Comparison of ENCODE assay signal across 13 mouse cellular contexts in the genomic region with DNA sequence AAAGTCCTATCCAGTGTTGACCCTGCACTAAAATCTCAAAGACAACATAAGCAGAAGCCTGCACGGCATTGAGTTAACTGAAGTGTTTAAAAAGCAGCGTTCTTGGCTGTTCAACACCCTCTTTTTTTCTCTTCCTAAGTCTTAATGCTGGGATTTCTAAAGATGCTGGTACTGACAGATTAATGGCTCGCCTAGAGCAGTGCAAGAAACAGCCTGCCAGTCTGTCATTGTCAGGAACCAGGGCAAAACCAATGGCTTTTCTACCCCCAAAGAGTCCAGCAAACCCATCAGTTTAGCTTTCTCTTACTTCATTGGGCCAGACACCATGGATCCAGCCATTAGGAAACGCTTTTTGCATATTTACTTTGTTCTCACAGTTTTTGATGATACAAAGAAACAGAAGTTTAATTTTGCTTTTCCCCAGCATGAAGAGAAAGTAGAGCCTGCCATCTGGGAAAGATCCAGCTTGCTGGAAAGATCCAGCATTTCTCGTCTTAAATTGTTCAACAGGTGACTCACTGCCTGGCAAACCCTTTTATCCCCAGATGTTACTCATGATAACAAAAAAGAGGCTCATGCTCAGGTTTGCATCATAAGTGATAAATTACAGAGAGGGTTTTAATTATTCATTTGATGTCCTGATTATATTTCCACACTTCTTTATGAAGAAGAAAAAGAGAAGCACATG.
DNase-seq lines count a peak whose midpoint lies in the region; ATAC-seq lines count a peak whose summit lies in the region.
"Had no signal": no experiment of that assay in that cellular context is flagged by ENCODE, and none has a peak within 500 bp of the region (broad histone marks: within the 10 kb centered on the region; RNA-seq: fewer than 3 reads in every experiment).

No protein-coding gene starts in this region.

- H3K27me3 ChIP-seq in embryonic facial prominence, embryonic 14.5 days (replicated peaks; ENCODE audit: control insufficient read depth, insufficient read depth, low read length), result no peaks in the 10 kb centered on the region
- H3K27me3 ChIP-seq in embryonic facial prominence, embryonic 10.5 days (replicated peaks; ENCODE audit: low read depth, poor library complexity, severe bottlenecking), result no peaks in the 10 kb centered on the region
- H3K27me3 ChIP-seq in hindbrain, embryonic 13.5 days, result no peaks in the 10 kb centered on the region
- H3K27me3 ChIP-seq: heart, embryonic 12.5 days; liver, embryonic 13.5 days had no signal

- no peaks in the 10 kb centered on the region for H3K9me3 ChIP-seq in embryonic facial prominence, embryonic 14.5 days (ENCODE audit: control insufficient read depth, low read length)
- H3K9me3 ChIP-seq in embryonic facial prominence, embryonic 10.5 days, result no peaks in the 10 kb centered on the region
- H3K9me3 ChIP-seq in hindbrain, embryonic 13.5 days, result no peaks in the 10 kb centered on the region
- H3K9me3 ChIP-seq: heart, embryonic 12.5 days; liver, embryonic 13.5 days had no signal

- WGBS in embryonic facial prominence, embryonic 14.5 days, result 53% methylated on average over 5 of the region's 5 CpGs
- 83% methylated on average over 5 of the region's 5 CpGs for WGBS in embryonic facial prominence, embryonic 10.5 days
- 83% methylated on average over 5 of the region's 5 CpGs for WGBS in hindbrain, embryonic 13.5 days

- H3K36me3 ChIP-seq in embryonic facial prominence, embryonic 14.5 days (ENCODE audit: control insufficient read depth, insufficient read depth, low read length), result no peaks in the 10 kb centered on the region
- no peaks in the 10 kb centered on the region for H3K36me3 ChIP-seq in embryonic facial prominence, embryonic 10.5 days (replicated peaks)
- H3K36me3 ChIP-seq in hindbrain, embryonic 13.5 days, result 0 out of 2 replicates have a peak, but pooled peaks cover 10% of the 10 kb centered on the region
- H3K36me3 ChIP-seq: liver, embryonic 13.5 days had no signal

- H3K4me3 ChIP-seq in embryonic facial prominence, embryonic 14.5 days (ENCODE audit: low read depth, low read length), result no peak overlapping the region
- H3K4me3 ChIP-seq in embryonic facial prominence, embryonic 10.5 days, result no peak overlapping the region
- H3K4me3 ChIP-seq in hindbrain, embryonic 13.5 days, result no peak overlapping the region
- H3K4me3 ChIP-seq: heart, embryonic 12.5 days; liver, embryonic 13.5 days had no signal

- no peak overlapping the region for H3K9ac ChIP-seq in embryonic facial prominence, embryonic 14.5 days (ENCODE audit: low read depth, low read length)
- no peak overlapping the region for H3K9ac ChIP-seq in hindbrain, embryonic 13.5 days
- H3K9ac ChIP-seq: heart, embryonic 12.5 days; hindbrain, embryonic 14.5 days; liver, embryonic 13.5 days had no signal

- no peak overlapping the region for H3K4me2 ChIP-seq in embryonic facial prominence, embryonic 14.5 days (ENCODE audit: low read depth, low read length)
- no peak overlapping the region for H3K4me2 ChIP-seq in hindbrain, embryonic 13.5 days
- H3K4me2 ChIP-seq: heart, embryonic 12.5 days; hindbrain, embryonic 14.5 days; liver, embryonic 13.5 days had no signal

- H3K4me1 ChIP-seq in embryonic facial prominence, embryonic 14.5 days (ENCODE audit: control insufficient read depth, insufficient read depth, low read length), result no peaks in the 10 kb centered on the region
- no peaks in the 10 kb centered on the region for H3K4me1 ChIP-seq in embryonic facial prominence, embryonic 10.5 days
- no peaks in the 10 kb centered on the region for H3K4me1 ChIP-seq in hindbrain, embryonic 13.5 days (replicated peaks)
- H3K4me1 ChIP-seq: heart, embryonic 12.5 days; liver, embryonic 13.5 days had no signal

- ATAC-seq in embryonic facial prominence, embryonic 14.5 days (ENCODE audit: low read depth), result peak; percentile 33; the same call in 1 of the 2 replicates
- no peak for ATAC-seq in erythroid progenitor cell, adult 5-6 weeks (replicated peaks; ENCODE audit: low FRiP score, poor library complexity, severe bottlenecking)
- no peak for ATAC-seq in hindbrain, embryonic 13.5 days (ENCODE audit: low FRiP score)

- H3K27ac ChIP-seq in embryonic facial prominence, embryonic 14.5 days (replicated peaks; ENCODE audit: low read depth, low read length), result no peak overlapping the region
- H3K27ac ChIP-seq in embryonic facial prominence, embryonic 10.5 days (replicated peaks), result no peak overlapping the region
- H3K27ac ChIP-seq in hindbrain, embryonic 13.5 days, result no peak overlapping the region
- H3K27ac ChIP-seq: hindbrain, embryonic 14.5 days; liver, embryonic 13.5 days had no signal

- DNase-seq in embryonic facial prominence, embryonic 14.5 days (ENCODE audit: low spot score), result peak; percentile 59
- DNase-seq in embryonic facial prominence, embryonic 10.5 days (ENCODE audit: low spot score), result no peak
- DNase-seq in right cerebral cortex, postnatal 10 days (ENCODE audit: low spot score in 2 of 2), result peak; percentile 35 to 37
- DNase-seq in right cerebral cortex, adult 2 months (ENCODE audit: low spot score in 2 of 2), result no peak
- DNase-seq in gastrocnemius, postnatal 25 days, result peak; percentile 11
- no peak for DNase-seq in embryo, embryonic 9.5 days (ENCODE audit: extremely low spot score)
- DNase-seq: cerebellum, adult 11 months; kidney, adult 9 months; liver, embryonic 13.5 days had no signal

Comparison
In these comparisons a context has a peak if more than half of its experiments do, and no peak if none do; other contexts are left out.
1. DNase-seq: peak in embryonic facial prominence, embryonic 14.5 days (single experiment), right cerebral cortex, postnatal 10 days (2 of 2) and gastrocnemius, postnatal 25 days (single experiment); none in embryonic facial prominence, embryonic 10.5 days (single experiment), right cerebral cortex, adult 2 months (0 of 2) and embryo, embryonic 9.5 days (single experiment).